Mouse (Mus musculus) liver, embryonic 18 days (tissue): Measurements from ENCODE around the gene Vmn2r57. TPM values are rescaled to one million over a fixed set of nuclear protein-coding genes. Genes with fewer than 3 reads are reported as not detected.

Experiments used
- polyA plus RNA-seq: library from polyadenylated mRNA; depleted of rRNA; stranded (reverse); fragments of >200 nt; gene quantifications from 2 replicates; pipeline ENCODE4 v1.2.3, GENCODE M21; 2012; rRNA removed

Gene Vmn2r57
- polyA plus RNA-seq, result 0.02 TPM in 2 replicates

GRCm38 (mm10) chr7:41448596-41448995, at the start of gene Vmn2r57:
TSS of gene Vmn2r57 (minus strand) at chr7:41448696.

GRCm38 (mm10) chr7:41393048-41393971, 55.2 kb downstream of the Vmn2r57 start, which contains the start of gene AI987944:
TSS of gene AI987944 (minus strand) at chr7:41393379.

Other genes starting within 250 kb of the Vmn2r57 start
- gene AI987944, start 55.3 kb downstream of the Vmn2r57 start, polyA plus RNA-seq, result 5.0 and 5.1 TPM in 2 replicates
- gene Gm20449, start 50.7 kb upstream of the Vmn2r57 start, polyA plus RNA-seq, result 0.01 and 0.02 TPM in 2 replicates
- 3.0 and 3.3 TPM in 2 replicates for gene AW146154, start 51.2 kb upstream of the Vmn2r57 start, polyA plus RNA-seq
- 0.02 TPM in 1 of 2 replicates, not detected in the other for gene Gm6871, start 125.0 kb upstream of the Vmn2r57 start, polyA plus RNA-seq
- gene 2610021A01Rik, start 150.5 kb upstream of the Vmn2r57 start, polyA plus RNA-seq, result 3.2 and 4.1 TPM in 2 replicates
- 1.6 and 1.9 TPM in 2 replicates for gene Zfp788, start 184.5 kb upstream of the Vmn2r57 start, polyA plus RNA-seq